Mouse (Mus musculus): Measurements from ENCODE around the gene Sema4d.

The Sema4d gene

GRCm38 (mm10) chr13:51753802-51754444, 39.6 kb downstream of the Sema4d start:
- DNase-seq (ENCODE audit: low spot score in 2 of 2), result no peak

GRCm38 (mm10) chr13:51753168-51753465, 40.4 kb downstream of the Sema4d start:
- DNase-seq (ENCODE audit: low spot score in 2 of 2), result no peak

GRCm38 (mm10) chr13:51752346-51753167, 41.0 kb downstream of the Sema4d start:
- peak; percentile 62 to 63 for DNase-seq (ENCODE audit: low spot score in 2 of 2)

DNA sequence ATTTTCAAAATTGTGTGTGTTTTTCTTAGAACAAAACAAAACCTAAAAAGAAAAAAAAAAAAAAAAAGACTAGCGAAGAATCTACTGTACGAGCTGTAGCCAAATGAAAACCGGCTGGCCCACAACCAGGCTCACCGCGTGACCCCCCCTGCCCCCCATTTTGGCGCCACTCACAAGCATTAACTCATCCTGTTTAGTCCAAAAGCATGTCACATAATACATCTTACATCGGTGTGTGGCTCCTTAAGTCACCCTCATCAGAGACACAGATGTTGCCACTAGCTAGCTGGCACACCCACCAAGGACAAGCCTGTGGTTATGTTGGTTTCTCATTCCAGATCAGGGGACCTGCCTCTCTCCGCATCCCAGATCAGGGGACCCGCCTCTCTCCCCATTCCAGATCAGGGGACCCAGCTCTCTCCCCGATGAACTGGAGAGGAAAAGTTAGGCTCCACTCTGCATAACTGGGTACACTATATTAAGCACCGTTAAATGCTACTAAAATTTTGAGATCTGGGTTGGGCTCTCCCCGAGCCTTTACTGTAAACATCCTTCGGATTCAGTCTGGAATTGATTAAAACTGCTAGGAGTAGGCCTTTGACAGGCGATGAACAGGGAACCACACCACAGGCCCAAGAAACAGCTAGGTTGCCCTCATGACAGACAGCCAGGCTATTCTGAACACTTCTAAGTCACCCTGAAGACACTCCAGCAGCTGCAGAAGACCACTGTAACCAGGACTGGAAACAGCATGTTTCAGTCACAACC, 43.8 kb downstream of the Sema4d start:
- DNase-seq (ENCODE audit: low spot score in 2 of 2), result no peak

- DNase-seq (ENCODE audit: low spot score in 2 of 2), result no peak
Observed at GRCm38 (mm10) chr13:51748009-51748552, 45.5 kb downstream of the Sema4d start.

GRCm38 (mm10) chr13:51747069-51747468, 46.5 kb downstream of the Sema4d start:
- no peak for DNase-seq (ENCODE audit: low spot score in 2 of 2)

DNA sequence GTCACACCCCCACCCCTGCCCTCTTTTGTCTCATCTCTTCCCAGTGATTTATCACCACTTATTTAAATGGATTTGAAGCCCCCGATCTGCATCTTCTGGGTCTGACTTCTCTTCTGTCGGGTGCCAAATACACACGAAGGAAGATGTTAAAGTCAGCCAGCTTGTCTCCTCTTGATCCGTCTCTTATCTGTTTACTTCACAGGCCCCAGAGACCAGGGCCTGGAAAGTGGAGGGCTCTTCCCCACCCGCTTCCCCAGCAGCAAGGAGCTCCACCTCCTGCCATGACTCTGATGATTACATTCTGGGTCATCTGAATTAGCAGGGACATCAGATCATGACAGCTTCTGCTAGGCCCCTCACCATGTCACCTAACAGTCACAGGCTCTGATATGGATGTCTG, 47.7 kb downstream of the Sema4d start:
- DNase-seq (ENCODE audit: low spot score in 2 of 2), result no peak

DNA sequence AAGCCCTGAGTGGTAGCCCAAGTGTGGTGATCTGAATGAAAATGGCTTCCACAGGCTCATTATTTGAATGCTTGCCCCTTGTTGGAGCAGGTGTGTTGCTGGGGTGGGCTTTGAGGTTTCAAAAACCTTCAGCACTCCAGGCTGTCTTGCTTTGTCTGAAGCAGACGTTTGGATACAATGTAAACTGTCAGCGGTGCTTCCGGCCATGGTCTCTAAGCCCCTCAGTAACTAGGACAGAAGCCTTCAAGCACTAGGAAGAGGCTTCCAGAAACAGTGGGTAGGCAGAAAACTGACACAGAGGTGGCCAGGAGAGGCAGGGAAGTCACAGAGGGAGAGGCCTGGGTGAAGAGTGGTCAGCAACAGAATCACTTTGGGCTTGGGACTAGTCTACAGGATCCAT, 49.7 kb downstream of the Sema4d start:
- DNase-seq (ENCODE audit: low spot score in 2 of 2), result no peak

GRCm38 (mm10) chr13:51742551-51743052, 50.9 kb downstream of the Sema4d start:
- DNase-seq (ENCODE audit: low spot score in 2 of 2), result no peak

GRCm38 (mm10) chr13:51740776-51741175, 52.8 kb downstream of the Sema4d start:
- DNase-seq (ENCODE audit: low spot score in 2 of 2), result no peak

DNA sequence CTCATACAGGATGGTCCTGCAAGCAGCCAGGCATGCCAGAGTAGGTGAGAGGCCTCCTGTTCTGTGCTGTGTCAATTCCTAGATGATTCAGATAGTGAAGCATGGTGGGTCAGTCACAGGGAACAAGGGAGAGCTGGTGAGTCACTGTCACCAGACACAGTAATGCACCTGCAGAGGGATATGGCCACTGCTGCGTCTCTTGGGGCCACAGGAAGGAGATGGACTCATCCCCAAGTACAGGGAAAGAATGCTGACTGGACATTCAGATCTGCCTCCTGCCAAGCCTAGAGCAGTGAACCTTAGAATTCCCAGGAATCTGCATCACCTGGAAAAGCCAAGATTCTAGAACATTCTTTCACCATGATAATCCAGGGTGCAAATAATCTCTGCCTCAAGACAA, 53.8 kb downstream of the Sema4d start:
- no peak for DNase-seq (ENCODE audit: low spot score in 2 of 2)

DNA sequence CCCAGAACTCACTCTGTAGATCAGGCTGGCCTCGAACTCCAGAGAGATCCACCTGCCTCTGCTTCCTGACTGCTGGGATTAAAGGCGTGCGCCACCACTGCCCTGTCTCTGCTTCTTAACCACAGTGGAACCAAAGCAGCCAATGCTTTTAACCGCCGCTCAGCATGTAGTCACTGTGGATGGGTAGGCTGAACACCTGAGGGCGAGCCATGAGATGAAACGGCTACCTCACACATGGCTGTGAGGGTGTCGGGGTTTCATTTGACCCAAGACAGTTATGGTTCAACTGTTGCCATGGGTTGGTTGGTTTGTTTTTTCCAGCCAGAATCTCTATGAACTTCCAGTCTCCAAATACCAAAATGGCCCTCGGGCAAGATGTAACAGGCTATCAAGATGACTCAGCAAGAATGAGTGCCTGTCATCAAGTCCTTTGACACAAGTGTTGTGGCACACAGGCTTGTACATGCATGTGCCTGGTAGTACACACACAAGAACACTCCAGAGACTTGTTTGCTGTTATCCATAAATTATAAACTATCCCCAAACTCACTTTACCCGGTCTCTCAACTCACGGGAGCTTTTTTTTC, 54.9 kb downstream of the Sema4d start:
- no peak for DNase-seq (ENCODE audit: low spot score in 2 of 2)

- no peak for DNase-seq (ENCODE audit: low spot score in 2 of 2)
Observed at GRCm38 (mm10) chr13:51737949-51738513, 55.5 kb downstream of the Sema4d start.

GRCm38 (mm10) chr13:51737033-51737948, 56.3 kb downstream of the Sema4d start:
- no peak for DNase-seq (ENCODE audit: low spot score in 2 of 2)

GRCm38 (mm10) chr13:51736007-51736911, 57.3 kb downstream of the Sema4d start:
- DNase-seq (ENCODE audit: low spot score in 2 of 2), result no peak

- DNase-seq (ENCODE audit: low spot score in 2 of 2), result no peak
Observed at GRCm38 (mm10) chr13:51734556-51734955, 59.0 kb downstream of the Sema4d start.

DNA sequence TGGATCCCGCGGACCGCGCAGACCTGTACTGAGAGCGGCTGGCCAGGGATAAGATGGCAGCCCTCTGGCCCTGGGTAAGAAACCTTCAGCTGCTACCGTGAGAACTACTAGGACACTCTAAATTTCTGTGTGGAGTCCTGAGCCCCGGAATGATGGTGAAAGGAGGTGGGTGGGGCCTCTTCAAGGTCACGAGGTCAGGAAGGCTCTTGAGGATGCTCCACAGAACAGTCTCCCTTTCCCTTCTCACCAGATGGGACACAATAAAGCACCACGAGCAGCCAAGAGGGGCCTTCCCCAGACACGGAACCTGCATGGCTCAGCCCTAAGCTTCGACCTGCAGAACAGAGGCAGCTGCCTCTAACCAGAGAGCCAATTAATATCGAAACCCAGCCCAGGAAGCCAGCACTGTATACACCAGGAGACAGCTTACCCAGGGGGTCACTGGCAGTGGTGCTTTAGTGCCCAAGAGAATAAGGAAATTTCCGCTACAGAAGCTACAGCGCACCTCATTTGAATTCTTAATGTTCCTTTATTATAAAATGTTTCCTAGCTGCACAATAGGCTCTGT, 61.4 kb downstream of the Sema4d start:
- DNase-seq (ENCODE audit: low spot score in 2 of 2), result no peak

DNA sequence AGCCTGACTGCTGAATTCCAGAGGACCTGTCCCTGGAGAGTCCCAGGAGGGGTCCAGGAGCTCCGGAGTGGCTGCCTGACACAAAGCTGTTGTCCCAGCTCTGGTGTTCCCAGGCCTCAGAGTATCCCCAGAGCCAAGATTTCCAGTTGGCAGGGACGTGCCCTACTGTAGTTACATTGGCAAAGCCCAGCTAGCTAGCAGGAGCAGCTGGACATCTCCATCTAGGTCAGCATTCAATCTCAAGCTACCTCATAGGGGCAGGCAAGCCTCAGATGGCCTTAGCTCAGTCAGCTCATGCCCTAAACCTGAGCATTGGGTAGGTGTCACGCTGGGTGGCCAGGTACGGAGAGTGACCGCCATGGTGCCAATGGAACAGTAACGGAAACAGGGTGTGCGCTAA, 62.1 kb downstream of the Sema4d start:
- DNase-seq (ENCODE audit: low spot score in 2 of 2), result no peak

- no peak for DNase-seq (ENCODE audit: low spot score in 2 of 2)
Observed at GRCm38 (mm10) chr13:51729887-51730361, 63.6 kb downstream of the Sema4d start.
